ENCODE assay signal across 29 mouse cellular contexts in the genomic region with DNA sequence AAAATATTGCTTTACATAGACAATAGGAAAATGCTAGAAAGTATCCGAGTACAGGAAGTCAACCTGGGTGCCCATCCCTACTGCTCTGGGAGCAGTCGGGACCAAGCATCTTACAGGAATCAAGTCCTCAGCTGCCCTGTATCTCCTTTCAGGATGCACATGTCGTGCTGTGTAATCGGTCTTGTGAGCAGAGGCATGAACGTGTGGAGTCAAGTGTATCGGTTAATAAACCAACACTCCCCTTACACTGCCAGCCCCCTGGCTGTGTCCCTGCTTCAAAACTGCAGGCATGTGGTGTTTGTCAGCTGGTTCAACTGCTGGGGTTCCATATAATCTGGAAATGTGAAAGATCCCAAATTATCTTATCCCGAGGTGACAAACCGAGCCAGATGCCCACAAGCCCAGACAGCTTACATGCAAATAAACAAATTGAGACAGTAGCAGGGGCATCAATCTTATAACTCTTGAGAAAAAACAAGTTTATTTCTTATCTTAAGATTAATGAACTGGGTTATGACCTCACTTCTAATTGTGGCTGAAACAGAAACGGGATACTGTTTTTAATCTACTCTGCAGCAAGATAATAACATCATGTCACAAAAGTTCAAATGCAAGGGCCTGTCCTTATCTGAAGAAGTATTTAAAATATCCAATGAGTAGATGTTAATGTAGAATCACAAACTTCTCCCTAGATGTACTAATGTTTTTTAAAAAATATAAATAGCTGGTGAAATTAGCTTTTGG.
DNase-seq lines count a peak whose midpoint lies in the region; ATAC-seq and TF ChIP-seq lines count a peak whose summit lies in the region.
"Had no signal": no experiment of that assay in that cellular context is flagged by ENCODE, and none has a peak within 500 bp of the region (broad histone marks: within the 10 kb centered on the region; RNA-seq: fewer than 3 reads in every experiment).

No protein-coding gene starts in this region.

- H3K9me3 ChIP-seq in hindbrain, embryonic 16.5 days (ENCODE audit: control insufficient read depth, low read length), result no peaks in the 10 kb centered on the region
- H3K9me3 ChIP-seq in hindbrain, embryonic 13.5 days, result no peaks in the 10 kb centered on the region
- H3K9me3 ChIP-seq in liver, postnatal 0 days (ENCODE audit: low read length), result no peaks in the 10 kb centered on the region
- no peaks in the 10 kb centered on the region for H3K9me3 ChIP-seq in midbrain, postnatal 0 days (ENCODE audit: low read length)
- H3K9me3 ChIP-seq: embryonic facial prominence, embryonic 10.5 days; embryonic facial prominence, embryonic 15.5 days; forebrain, embryonic 12.5 days; heart, embryonic 12.5 days; liver, embryonic 15.5 days; lung, embryonic 15.5 days; neural tube, embryonic 13.5 days had no signal

- no peak overlapping the region for H3K27ac ChIP-seq in hindbrain, embryonic 16.5 days (ENCODE audit: low read depth, low read length)
- H3K27ac ChIP-seq in hindbrain, embryonic 13.5 days, result no peak overlapping the region
- H3K27ac ChIP-seq in liver, adult 2 months (replicated peaks; ENCODE audit: insufficient read depth, low read depth, low read length), result no peak overlapping the region
- H3K27ac ChIP-seq in liver, postnatal 0 days (ENCODE audit: low read depth), result no peak overlapping the region
- no peak overlapping the region for H3K27ac ChIP-seq in midbrain, postnatal 0 days (ENCODE audit: low read depth, low read length)
- H3K27ac ChIP-seq: embryonic facial prominence, embryonic 10.5 days; embryonic facial prominence, embryonic 15.5 days; forebrain, embryonic 12.5 days; hindbrain, embryonic 14.5 days; liver, embryonic 15.5 days; lung, embryonic 15.5 days; neural tube, embryonic 13.5 days had no signal

- peak; percentile 25 for DNase-seq in liver, adult 2 months (ENCODE audit: extremely low read depth, low read depth, low spot score)
- no peak for DNase-seq in liver, postnatal 0 days
- peak; percentile 12 to 13 for DNase-seq in kidney, postnatal 36 days
- DNase-seq in left cerebral cortex, adult 11 months (ENCODE audit: low spot score), result no peak
- DNase-seq in midbrain, postnatal 0 days (ENCODE audit: low spot score), result no peak
- DNase-seq: adrenal gland, adult 8-10 months; cerebellum, adult 8-10 months; cerebellum, postnatal 25 days; gastrocnemius, postnatal 14 days; heart, adult 18-20 months; heart, postnatal 4 days; layer of hippocampus, postnatal 36 days; liver; right cerebral cortex, postnatal 4 days; thymus, adult 2 months; thymus, postnatal 36 days had no signal

- no peaks in the 10 kb centered on the region for H3K4me1 ChIP-seq in hindbrain, embryonic 16.5 days (ENCODE audit: control insufficient read depth, insufficient read depth, low read depth, low read length)
- H3K4me1 ChIP-seq in hindbrain, embryonic 13.5 days (replicated peaks), result no peaks in the 10 kb centered on the region
- no peaks in the 10 kb centered on the region for H3K4me1 ChIP-seq in liver, adult 2 months (ENCODE audit: control insufficient read depth, insufficient read depth, low read length)
- H3K4me1 ChIP-seq in liver, postnatal 0 days (ENCODE audit: insufficient read depth), result no peaks in the 10 kb centered on the region
- no peaks in the 10 kb centered on the region for H3K4me1 ChIP-seq in midbrain, postnatal 0 days (ENCODE audit: insufficient read depth, low read length)
- H3K4me1 ChIP-seq: embryonic facial prominence, embryonic 15.5 days; forebrain, embryonic 12.5 days; heart, embryonic 12.5 days; liver, embryonic 15.5 days; lung, embryonic 15.5 days; neural tube, embryonic 13.5 days had no signal

- H3K79me2 ChIP-seq in liver, adult 2 months (ENCODE audit: control insufficient read depth, insufficient read depth, low read length), result no peaks in the 10 kb centered on the region

- no peaks in the 10 kb centered on the region for H3K36me3 ChIP-seq in hindbrain, embryonic 16.5 days (ENCODE audit: control insufficient read depth, insufficient read depth, low read length)
- H3K36me3 ChIP-seq in hindbrain, embryonic 13.5 days, result no peaks in the 10 kb centered on the region
- H3K36me3 ChIP-seq in liver, adult 2 months (ENCODE audit: control insufficient read depth, insufficient read depth, low read length), result no peaks in the 10 kb centered on the region
- H3K36me3 ChIP-seq in liver, postnatal 0 days (replicated peaks; ENCODE audit: insufficient read depth, low read length), result no peaks in the 10 kb centered on the region
- no peaks in the 10 kb centered on the region for H3K36me3 ChIP-seq in midbrain, postnatal 0 days (ENCODE audit: insufficient read depth, low read length)
- H3K36me3 ChIP-seq: embryonic facial prominence, embryonic 10.5 days; embryonic facial prominence, embryonic 15.5 days; forebrain, embryonic 12.5 days; heart, embryonic 12.5 days; liver, embryonic 15.5 days; lung, embryonic 15.5 days; neural tube, embryonic 13.5 days had no signal

- 59% methylated on average over 9 of the region's 9 CpGs for WGBS in hindbrain, embryonic 16.5 days
- WGBS in hindbrain, embryonic 13.5 days, result 75% methylated on average over 9 of the region's 9 CpGs
- WGBS in liver, adult 2 months, result 71% methylated on average over 9 of the region's 9 CpGs
- 60% methylated on average over 9 of the region's 9 CpGs for WGBS in liver, postnatal 0 days (ENCODE audit: insufficient replicate concordance)
- WGBS in midbrain, postnatal 0 days, result 72% methylated on average over 9 of the region's 9 CpGs

- no peaks in the 10 kb centered on the region for H3K27me3 ChIP-seq in hindbrain, embryonic 16.5 days (replicated peaks; ENCODE audit: control insufficient read depth, insufficient read depth, low read length)
- no peaks in the 10 kb centered on the region for H3K27me3 ChIP-seq in hindbrain, embryonic 13.5 days
- H3K27me3 ChIP-seq in liver, adult 2 months (ENCODE audit: control insufficient read depth, insufficient read depth, low read length), result no peaks in the 10 kb centered on the region
- H3K27me3 ChIP-seq in liver, postnatal 0 days (ENCODE audit: insufficient read depth, low read length), result no peaks in the 10 kb centered on the region
- no peaks in the 10 kb centered on the region for H3K27me3 ChIP-seq in midbrain, postnatal 0 days (ENCODE audit: insufficient read depth, low read length)
- H3K27me3 ChIP-seq: embryonic facial prominence, embryonic 15.5 days; forebrain, embryonic 12.5 days; heart, embryonic 12.5 days; liver, embryonic 15.5 days; lung, embryonic 15.5 days; neural tube, embryonic 13.5 days had no signal

- no peak for TF ChIP-seq CTCF in liver, adult 2 months (IDR thresholded peaks at IDR 0.05; ENCODE audit: low read depth, low read length)
- no peak for TF ChIP-seq CTCF in liver, postnatal 0 days (IDR thresholded peaks at IDR 0.05; ENCODE audit: low read depth)
- no peak for TF ChIP-seq CTCF in midbrain, postnatal 0 days (IDR thresholded peaks at IDR 0.05)

- no peak overlapping the region for H3K9ac ChIP-seq in hindbrain, embryonic 16.5 days (ENCODE audit: low read depth, low read length)
- no peak overlapping the region for H3K9ac ChIP-seq in hindbrain, embryonic 13.5 days
- H3K9ac ChIP-seq in liver, adult 2 months (ENCODE audit: low read depth, low read length), result no peak overlapping the region
- H3K9ac ChIP-seq in liver, postnatal 0 days (replicated peaks), result no peak overlapping the region
- no peak overlapping the region for H3K9ac ChIP-seq in midbrain, postnatal 0 days (replicated peaks; ENCODE audit: low read length, poor library complexity, severe bottlenecking)
- H3K9ac ChIP-seq: embryonic facial prominence, embryonic 15.5 days; forebrain, embryonic 12.5 days; heart, embryonic 12.5 days; hindbrain, embryonic 14.5 days; liver, embryonic 15.5 days; lung, embryonic 15.5 days; neural tube, embryonic 13.5 days had no signal

- no peak for TF ChIP-seq POLR2A in liver, adult 2 months (IDR thresholded peaks at IDR 0.05; ENCODE audit: extremely low read depth, insufficient read depth, low read length)

- TF ChIP-seq EP300 in liver, postnatal 0 days (IDR thresholded peaks at IDR 0.05; ENCODE audit: low read depth), result no peak

- peak; percentile 58; the same call in 1 of the 2 replicates for ATAC-seq in hindbrain, embryonic 16.5 days
- ATAC-seq in hindbrain, embryonic 13.5 days (ENCODE audit: low FRiP score), result no peak
- ATAC-seq in liver, postnatal 0 days, result no peak
- ATAC-seq in midbrain, postnatal 0 days (ENCODE audit: low FRiP score), result no peak
- ATAC-seq: activated CD4-positive, CD25-positive, alpha-beta regulatory T cell, adult 4 months; inflammation-experienced regulatory T-cells, adult 6 months had no signal

- no peak overlapping the region for H3K4me2 ChIP-seq in hindbrain, embryonic 16.5 days (ENCODE audit: low read length)
- no peak overlapping the region for H3K4me2 ChIP-seq in hindbrain, embryonic 13.5 days
- no peak overlapping the region for H3K4me2 ChIP-seq in liver, postnatal 0 days (ENCODE audit: low read depth, low read length)
- H3K4me2 ChIP-seq in midbrain, postnatal 0 days (ENCODE audit: low read depth, low read length, poor library complexity, severe bottlenecking), result no peak overlapping the region
- H3K4me2 ChIP-seq: embryonic facial prominence, embryonic 15.5 days; forebrain, embryonic 12.5 days; heart, embryonic 12.5 days; hindbrain, embryonic 14.5 days; liver, embryonic 15.5 days; lung, embryonic 15.5 days; midbrain, embryonic 11.5 days; neural tube, embryonic 13.5 days had no signal

- no peak overlapping the region for H3K4me3 ChIP-seq in hindbrain, embryonic 16.5 days (ENCODE audit: low read length)
- no peak overlapping the region for H3K4me3 ChIP-seq in hindbrain, embryonic 13.5 days
- no peak overlapping the region for H3K4me3 ChIP-seq in liver, adult 2 months (ENCODE audit: insufficient read depth, low read depth, low read length)
- no peak overlapping the region for H3K4me3 ChIP-seq in liver, postnatal 0 days (ENCODE audit: low read depth, low read length)
- H3K4me3 ChIP-seq in midbrain, postnatal 0 days (ENCODE audit: low read depth, low read length), result no peak overlapping the region
- H3K4me3 ChIP-seq: embryonic facial prominence, embryonic 10.5 days; embryonic facial prominence, embryonic 15.5 days; forebrain, embryonic 12.5 days; heart, embryonic 12.5 days; liver, embryonic 15.5 days; lung, embryonic 15.5 days; neural tube, embryonic 13.5 days had no signal

Comparison
In these comparisons a context has a peak if more than half of its experiments do, and no peak if none do; other contexts are left out.
1. DNase-seq: peak in liver, adult 2 months (single experiment) and kidney, postnatal 36 days (2 of 2); none in liver, postnatal 0 days (single experiment), left cerebral cortex, adult 11 months (single experiment) and midbrain, postnatal 0 days (single experiment).